Mouse (Mus musculus) stomach, embryonic 14.5 days (tissue): ENCODE results near the gene Zfp36l1. TPM values are rescaled to one million over a fixed set of nuclear protein-coding genes. Genes with fewer than 3 reads are reported as not detected.

Experiments used
- ATAC-seq: fragments of 200-750 bp; cut with Nextera tagmentation; 2 replicates; pipeline ENCODE4 v1.8.0; 2017; ENCODE audit warnings: low read depth, moderate TSS enrichment; ENCODE audit not compliant: insufficient number of reproducible peaks, insufficient read depth, low FRiP score
- H3K27ac ChIP-seq: fragments of 300-500 bp; sonication (generic); 2 replicates; pipeline ENCODE4 v1.5.1; 2014; ENCODE audit warnings: mild to moderate bottlenecking, low read length, moderate library complexity, mixed read lengths
- H3K27me3 ChIP-seq: fragments of 300-500 bp; sonication (generic); 2 replicates; pipeline ENCODE4 v1.6.1; 2014; ENCODE audit warnings: low read length, control low read depth, mixed read lengths; ENCODE audit not compliant: control insufficient read depth, insufficient read depth
- H3K36me3 ChIP-seq: fragments of 300-500 bp; sonication (generic); 2 replicates; pipeline ENCODE4 v1.6.1; 2014; ENCODE audit warnings: mild to moderate bottlenecking, control low read depth, low read length, moderate library complexity, mixed read lengths; ENCODE audit not compliant: control insufficient read depth, insufficient read depth
- H3K4me1 ChIP-seq: fragments of 300-500 bp; sonication (generic); 2 replicates; pipeline ENCODE4 v1.6.1; 2014; ENCODE audit warnings: low read length, control low read depth, mixed read lengths; ENCODE audit not compliant: control insufficient read depth, insufficient read depth
- H3K4me2 ChIP-seq: fragments of 300-500 bp; sonication (generic); replicated peaks from 2 replicates; pipeline ENCODE4 v1.6.1; 2014; ENCODE audit warnings: low read depth, low read length, control low read depth
- H3K4me3 ChIP-seq: fragments of 300-500 bp; sonication (generic); 2 replicates; pipeline ENCODE4 v1.5.1; 2014; ENCODE audit warnings: low read depth, low read length, control low read depth
- H3K9ac ChIP-seq: fragments of 300-500 bp; sonication (generic); replicated peaks from 2 replicates; pipeline ENCODE4 v1.6.1; 2014; ENCODE audit warnings: low read depth, mild to moderate bottlenecking, control low read depth, low read length, moderate library complexity, mixed read lengths
- H3K9me3 ChIP-seq: fragments of 300-500 bp; sonication (generic); 2 replicates; pipeline ENCODE4 v1.6.1; 2016; ENCODE audit warnings: low read depth, low read length, control low read depth; ENCODE audit not compliant: control insufficient read depth
- WGBS: fragments of 180-500 bp; shearing (Covaris S2); extraction: QIAGEN DNeasy Blood & Tissue Kit; methylation state at CpG from one replicate; pipeline ENCODE4 v1.1.7; 2014; 5-methylcytosine and 5-hydroxymethylcytosine counted together
- polyA plus RNA-seq: library from polyadenylated mRNA; unstranded; fragments of >200 nt; fragmentation: Nextera tagmentation; extraction: Ambion mirVana; gene quantifications from 2 replicates; pipeline ENCODE4 v1.2.1, GENCODE M21; 2014

Zfp36l1 gene
- polyA plus RNA-seq, 1 experiment from 2014 or later = 245 TPM

GRCm38 (mm10) chr12:80096734-80097133, 16.1 kb downstream of the Zfp36l1 start:
- no peak for ATAC-seq
- H3K27ac ChIP-seq = no peak overlapping the region

DNA sequence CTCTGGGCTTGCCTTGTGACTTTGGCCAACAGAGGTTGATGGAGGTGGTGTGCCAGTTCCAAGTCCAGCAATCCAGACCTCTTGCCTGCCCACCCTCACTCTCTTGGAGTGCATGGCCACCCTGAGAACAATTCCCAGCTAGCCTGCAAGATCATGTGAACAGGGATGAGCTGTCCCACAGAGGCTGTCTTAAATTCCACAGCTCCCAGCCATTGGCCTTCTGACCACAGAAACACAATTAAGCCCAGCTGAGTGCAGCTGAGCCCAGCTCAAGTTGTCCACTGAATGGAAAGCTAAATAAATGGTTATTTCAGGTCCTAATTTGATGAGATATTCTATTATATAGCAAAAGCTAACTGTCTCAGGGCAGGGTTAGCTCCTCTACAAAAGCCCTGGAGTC, 20.0 kb downstream of the Zfp36l1 start:
- Histone ChIP-seq H3K9me3 (no peaks in the 10 kb centered on the region), H3K4me1 (peaks cover 11% of the 10 kb centered on the region), H3K27ac (no peak overlapping the region), H3K36me3 (no peaks in the 10 kb centered on the region), H3K4me3 (no peak overlapping the region), H3K4me2 (no peak overlapping the region), H3K9ac (no peak overlapping the region), H3K27me3 (no peaks in the 10 kb centered on the region)
- ATAC-seq = no peak

More at GRCm38 (mm10) chr12:80096734-80097133, 16.1 kb downstream of the Zfp36l1 start:
- Histone ChIP-seq H3K4me3 (no peak overlapping the region), H3K9me3 (no peaks in the 10 kb centered on the region), H3K4me2 (no peak overlapping the region), H3K4me1 (peaks cover 6% of the 10 kb centered on the region; the same call in 1 of the 2 replicates), H3K36me3 (no peaks in the 10 kb centered on the region), H3K9ac (no peak overlapping the region), H3K27me3 (no peaks in the 10 kb centered on the region)
- 71% methylated on average over 6 of the region's 6 CpGs for WGBS

DNA sequence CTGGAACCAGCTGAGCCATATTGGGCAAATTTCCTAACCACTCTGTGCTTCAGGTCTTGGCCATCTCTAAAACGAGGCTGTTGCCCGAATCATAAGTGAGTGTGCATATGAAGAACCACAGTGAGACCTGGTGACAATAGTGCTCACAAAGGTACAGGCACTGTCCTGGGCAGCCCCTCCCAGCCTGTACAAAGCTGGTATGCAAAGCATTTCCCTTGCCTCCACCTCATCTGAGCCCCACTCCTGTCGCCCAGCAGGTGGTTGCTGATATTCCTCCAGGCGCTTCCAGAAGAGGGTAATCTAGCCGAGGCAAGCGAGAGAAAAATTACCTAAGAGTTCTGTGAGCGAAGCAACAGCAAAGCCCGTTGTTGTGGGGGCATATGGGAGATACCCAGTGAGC, 21.7 kb downstream of the Zfp36l1 start:
- WGBS = 26% methylated on average over 8 of the region's 8 CpGs
- 0 out of 2 replicates have a peak overlapping the region, but pooled peaks have one; percentile 14 for H3K4me2 ChIP-seq
- H3K36me3 ChIP-seq = no peaks in the 10 kb centered on the region
- no peak for ATAC-seq
- no peak overlapping the region for H3K4me3 ChIP-seq
- peaks cover 11% of the 10 kb centered on the region for H3K4me1 ChIP-seq
- H3K27ac ChIP-seq = peak overlapping the region; percentile 61; the same call in 1 of the 2 replicates
- H3K27me3 ChIP-seq = no peaks in the 10 kb centered on the region
- H3K9me3 ChIP-seq = no peaks in the 10 kb centered on the region
- no peak overlapping the region for H3K9ac ChIP-seq

- no peak overlapping the region for H3K4me3 ChIP-seq
- no peaks in the 10 kb centered on the region for H3K27me3 ChIP-seq
- H3K4me2 ChIP-seq = no peak overlapping the region
- no peak overlapping the region for H3K9ac ChIP-seq
- 67% methylated on average over 5 of the region's 5 CpGs for WGBS
- no peak for ATAC-seq
- no peaks in the 10 kb centered on the region for H3K9me3 ChIP-seq
- H3K36me3 ChIP-seq = no peaks in the 10 kb centered on the region
- 0 out of 2 replicates have a peak overlapping the region, but pooled peaks have one; percentile 61 for H3K27ac ChIP-seq
- H3K4me1 ChIP-seq = peaks cover 11% of the 10 kb centered on the region
Observed at GRCm38 (mm10) chr12:80090529-80090928, 22.3 kb downstream of the Zfp36l1 start.

GRCm38 (mm10) chr12:80088143-80088542, 24.7 kb downstream of the Zfp36l1 start:
- no peak; the same call in 1 of the 2 replicates for ATAC-seq
- 84% methylated on average over 4 of the region's 4 CpGs for WGBS
- peaks cover 23% of the 10 kb centered on the region for H3K4me1 ChIP-seq

GRCm38 (mm10) chr12:80084446-80085112, 28.2 kb downstream of the Zfp36l1 start:
- H3K4me1 ChIP-seq = peaks cover 19% of the 10 kb centered on the region
- WGBS = 28% methylated on average over 7 of the region's 7 CpGs
- H3K4me3 ChIP-seq = no peak overlapping the region
- no peaks in the 10 kb centered on the region for H3K27me3 ChIP-seq
- no peaks in the 10 kb centered on the region for H3K9me3 ChIP-seq
- H3K9ac ChIP-seq = no peak overlapping the region
- peak overlapping the region; percentile 74 for H3K27ac ChIP-seq
- H3K36me3 ChIP-seq = no peaks in the 10 kb centered on the region
- H3K4me2 ChIP-seq = no peak overlapping the region
- peak; percentile 3; the same call in 1 of the 2 replicates for ATAC-seq

More at GRCm38 (mm10) chr12:80088143-80088542, 24.7 kb downstream of the Zfp36l1 start:
- no peaks in the 10 kb centered on the region for H3K36me3 ChIP-seq
- no peak overlapping the region for H3K4me3 ChIP-seq
- H3K27me3 ChIP-seq = no peaks in the 10 kb centered on the region
- no peak overlapping the region for H3K9ac ChIP-seq
- H3K4me2 ChIP-seq = no peak overlapping the region
- H3K9me3 ChIP-seq = no peaks in the 10 kb centered on the region
- no peak overlapping the region for H3K27ac ChIP-seq

DNA sequence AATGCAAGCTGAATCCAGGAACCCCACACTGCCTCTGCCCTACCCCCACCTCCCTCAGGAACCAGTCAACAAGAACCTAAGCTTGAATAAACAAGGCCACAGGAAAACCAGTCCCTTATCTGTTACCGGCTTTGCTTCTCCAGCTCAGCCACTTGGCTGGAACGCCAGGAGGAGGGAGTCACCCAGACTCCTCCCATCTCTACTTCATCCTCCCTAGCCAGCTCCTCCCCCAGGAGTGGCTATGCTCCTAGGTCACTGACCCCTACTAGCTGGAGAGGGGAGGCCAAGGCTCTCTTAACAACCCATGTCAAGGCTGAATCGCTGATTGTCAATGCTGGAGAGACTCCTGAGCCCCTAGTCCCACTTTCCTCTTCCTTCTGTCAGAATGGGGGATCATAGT, 28.9 kb downstream of the Zfp36l1 start:
- Histone ChIP-seq H3K4me1 (peaks cover 19% of the 10 kb centered on the region), H3K27ac (peak overlapping the region; percentile 74), H3K9me3 (no peaks in the 10 kb centered on the region), H3K27me3 (no peaks in the 10 kb centered on the region), H3K9ac (no peak overlapping the region), H3K4me3 (no peak overlapping the region), H3K4me2 (no peak overlapping the region), H3K36me3 (no peaks in the 10 kb centered on the region)
- WGBS = 13% methylated on average over 3 of the region's 3 CpGs
- peak; percentile 88 for ATAC-seq

DNA sequence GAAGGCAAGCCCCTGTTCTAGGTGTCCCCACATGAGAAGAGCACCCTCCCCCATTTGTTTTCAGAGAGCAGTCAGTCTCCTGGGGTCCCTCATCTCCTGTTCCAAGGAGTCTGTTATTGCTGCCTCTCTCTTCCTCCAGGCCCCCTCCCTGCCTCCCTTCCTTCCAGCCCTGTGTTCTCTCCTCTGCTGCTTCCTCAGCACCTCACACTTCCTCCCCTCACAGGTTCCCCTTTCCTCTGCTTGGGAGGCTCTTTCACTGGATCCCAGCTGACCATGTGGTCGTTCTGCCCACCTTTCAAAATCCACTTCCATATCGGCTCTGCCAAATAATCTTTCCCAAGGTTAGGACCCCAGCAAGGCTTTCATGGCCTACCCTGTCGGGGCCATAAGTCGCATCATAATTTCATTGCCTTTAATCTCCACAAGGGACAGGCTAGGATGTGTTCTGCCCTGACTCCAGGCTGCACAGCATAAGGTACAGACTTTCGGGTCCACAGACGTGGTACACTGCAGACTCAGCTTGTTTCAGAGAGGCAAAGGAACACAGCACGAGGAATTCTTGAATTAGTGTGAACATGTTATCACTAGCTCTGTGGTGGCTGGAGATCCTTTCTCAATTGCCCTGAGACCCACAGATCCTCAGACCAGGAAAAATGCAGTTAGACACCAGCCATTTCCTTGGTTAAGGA, 29.5 kb downstream of the Zfp36l1 start:
- Histone ChIP-seq H3K36me3 (no peaks in the 10 kb centered on the region), H3K9me3 (no peaks in the 10 kb centered on the region), H3K27ac (peak overlapping the region; percentile 74), H3K4me1 (peaks cover 19% of the 10 kb centered on the region), H3K4me2 (no peak overlapping the region), H3K9ac (no peak overlapping the region), H3K4me3 (no peak overlapping the region), H3K27me3 (no peaks in the 10 kb centered on the region)
- ATAC-seq = no peak
- WGBS = 47% methylated on average over 7 of the region's 7 CpGs
